Mouse (Mus musculus) neutrophil, adult 65 days (primary cell): Measurements from ENCODE around the gene Gm38394. TPM values are rescaled to one million over a fixed set of nuclear protein-coding genes. Genes with fewer than 3 reads are reported as not detected.

ENCODE experiments used
- total RNA-seq: library from RNA; stranded (reverse); gene quantifications from 2 replicates; pipeline ENCODE4 v1.2.4, GENCODE M21; 2023

Gene Gm38394
- total RNA-seq: 28.9 and 39.4 TPM in 2 replicates

GRCm38 (mm10) chr1:133661203-133661933 lies at the start of gene Gm38394:
Gm38394 (minus strand) TSS chr1:133661318.

GRCm38 (mm10) chr1:133689897-133690296 lies 28.8 kb upstream of the Gm38394 start, which contains the start of gene Lax1:
Lax1 (minus strand) TSS chr1:133690108.

GRCm38 (mm10) chr1:133660466-133661202 lies 484 bp downstream of the Gm38394 start, which contains the start of gene Zbed6:
Zbed6 (minus strand) TSS chr1:133660885.

GRCm38 (mm10) chr1:133609771-133610502 lies 51.2 kb downstream of the Gm38394 start, which contains the start of gene Snrpe:
Snrpe (minus strand) TSS chr1:133610291.

Other genes with a start within 250 kb of the Gm38394 start
- 5.9 and 7.7 TPM in 2 replicates for gene Sox13, start 236.9 kb downstream of the Gm38394 start, total RNA-seq
- gene Snrpe, start 51.0 kb downstream of the Gm38394 start, total RNA-seq: 79.3 and 87.6 TPM in 2 replicates
- gene Zbed6, start 433 bp downstream of the Gm38394 start, total RNA-seq: 16.7 and 27.5 TPM in 2 replicates
- gene Lax1, start 28.8 kb upstream of the Gm38394 start, total RNA-seq: 2.1 and 3.0 TPM in 2 replicates
- gene Atp2b4, start 139.7 kb upstream of the Gm38394 start, total RNA-seq: 11.0 and 15.6 TPM in 2 replicates
- not detected in 2 replicates for gene Optc, start 246.7 kb upstream of the Gm38394 start, total RNA-seq